Mouse (Mus musculus) forebrain, embryonic 11.5 days (tissue): ENCODE results near the gene Nek6. TPM values are rescaled to one million over a fixed set of nuclear protein-coding genes. Genes with fewer than 3 reads are reported as not detected.
A peak's percentile ranks its signal among the peaks of the same experiment; 100 is the strongest.

Source experiments
- ATAC-seq: fragments of 200-750 bp; cut with Nextera tagmentation; replicated peaks from 2 replicates; pipeline ENCODE4 v1.8.0; 2017; ENCODE audit warnings: moderate TSS enrichment; ENCODE audit not compliant: low FRiP score
- DNase-seq: peaks from one replicate; pipeline ENCODE4 v3.0.0-alpha.2; 2017; ENCODE audit warnings: low spot score
- H3K27ac ChIP-seq: fragments of 300-500 bp; sonication (generic); 2 replicates; pipeline ENCODE4 v1.5.1; 2014; ENCODE audit warnings: low read depth, low read length
- H3K27me3 ChIP-seq: fragments of 300-500 bp; sonication (generic); 2 replicates; pipeline ENCODE4 v1.6.1; 2014; ENCODE audit warnings: mild to moderate bottlenecking, low read length, mixed read lengths; ENCODE audit not compliant: control insufficient read depth, insufficient read depth
- H3K36me3 ChIP-seq: fragments of 300-500 bp; sonication (generic); 2 replicates; pipeline ENCODE4 v1.6.1; 2014; ENCODE audit warnings: mild to moderate bottlenecking, low read length, moderate library complexity, mixed read lengths; ENCODE audit not compliant: control insufficient read depth, insufficient read depth
- H3K4me1 ChIP-seq: fragments of 300-500 bp; sonication (generic); replicated peaks from 2 replicates; pipeline ENCODE4 v1.6.1; 2014; ENCODE audit warnings: low read length, mixed read lengths; ENCODE audit not compliant: control insufficient read depth, insufficient read depth
- H3K4me2 ChIP-seq: fragments of 300-500 bp; sonication (generic); 2 replicates; pipeline ENCODE4 v1.6.1; 2014; ENCODE audit warnings: low read depth, mild to moderate bottlenecking, low read length, moderate library complexity, mixed read lengths; ENCODE audit not compliant: severe bottlenecking
- H3K4me3 ChIP-seq: fragments of 300-500 bp; sonication (generic); 2 replicates; pipeline ENCODE4 v1.5.1; 2014; ENCODE audit warnings: low read depth, low read length
- H3K9ac ChIP-seq: fragments of 300-500 bp; sonication (generic); 2 replicates; pipeline ENCODE4 v1.6.1; 2014; ENCODE audit warnings: low read length
- H3K9me3 ChIP-seq: fragments of 300-500 bp; sonication (generic); 2 replicates; pipeline ENCODE4 v1.6.1; 2016; ENCODE audit warnings: low read length, mixed read lengths; ENCODE audit not compliant: control insufficient read depth
- WGBS: fragments of 180-500 bp; shearing (Covaris S2); extraction: QIAGEN DNeasy Blood & Tissue Kit; methylation state at CpG from one replicate; pipeline ENCODE4 v1.1.7; 2014; 5-methylcytosine and 5-hydroxymethylcytosine counted together
- polyA plus RNA-seq: library from polyadenylated mRNA; unstranded; fragments of >200 nt; fragmentation: Nextera tagmentation; extraction: Ambion mirVana; gene quantifications from 2 replicates; pipeline ENCODE4 v1.2.1, GENCODE M21; 2014

The Nek6 gene
- polyA plus RNA-seq, 1 experiment from 2014 or later = 138 TPM

GRCm38 (mm10) chr2:38501606-38502005 is 9.8 kb upstream of the Nek6 start:
- no peaks in the 10 kb centered on the region for H3K27me3 ChIP-seq
- no peak overlapping the region for H3K4me2 ChIP-seq
- no peaks in the 10 kb centered on the region; the same call in 1 of the 2 replicates for H3K36me3 ChIP-seq
- ATAC-seq = no peak
- WGBS = 20% methylated on average over 1 of the region's 1 CpGs
- H3K4me1 ChIP-seq = no peaks in the 10 kb centered on the region
- no peaks in the 10 kb centered on the region for H3K9me3 ChIP-seq
- DNase-seq = no peak
- no peak overlapping the region for H3K9ac ChIP-seq
- H3K27ac ChIP-seq = no peak overlapping the region
- no peak overlapping the region for H3K4me3 ChIP-seq

GRCm38 (mm10) chr2:38502123-38502522 is 9.3 kb upstream of the Nek6 start:
- no peaks in the 10 kb centered on the region for H3K4me1 ChIP-seq
- no peaks in the 10 kb centered on the region for H3K9me3 ChIP-seq
- ATAC-seq (no peak), DNase-seq (no peak)
- no peak overlapping the region for H3K4me3 ChIP-seq
- WGBS = 73% methylated on average over 6 of the region's 6 CpGs
- H3K27ac ChIP-seq = no peak overlapping the region
- no peaks in the 10 kb centered on the region for H3K27me3 ChIP-seq
- H3K9ac ChIP-seq = no peak overlapping the region
- no peak overlapping the region for H3K4me2 ChIP-seq
- no peaks in the 10 kb centered on the region; the same call in 1 of the 2 replicates for H3K36me3 ChIP-seq

GRCm38 (mm10) chr2:38502747-38503146 is 8.7 kb upstream of the Nek6 start:
- H3K27me3 ChIP-seq = no peaks in the 10 kb centered on the region
- WGBS = 83% methylated on average over 3 of the region's 3 CpGs
- no peak overlapping the region for H3K4me3 ChIP-seq
- H3K27ac ChIP-seq = no peak overlapping the region
- ATAC-seq (no peak), DNase-seq (no peak)
- H3K4me1 ChIP-seq = no peaks in the 10 kb centered on the region
- no peaks in the 10 kb centered on the region for H3K9me3 ChIP-seq
- H3K36me3 ChIP-seq = no peaks in the 10 kb centered on the region; the same call in 1 of the 2 replicates
- no peak overlapping the region for H3K9ac ChIP-seq
- no peak overlapping the region for H3K4me2 ChIP-seq

GRCm38 (mm10) chr2:38504311-38504710 is 7.1 kb upstream of the Nek6 start:
- Histone ChIP-seq H3K9ac (no peak overlapping the region), H3K4me3 (no peak overlapping the region), H3K9me3 (no peaks in the 10 kb centered on the region), H3K27ac (no peak overlapping the region), H3K27me3 (no peaks in the 10 kb centered on the region), H3K4me2 (no peak overlapping the region), H3K4me1 (no peaks in the 10 kb centered on the region), H3K36me3 (no peaks in the 10 kb centered on the region; the same call in 1 of the 2 replicates)
- 72% methylated on average over 6 of the region's 6 CpGs for WGBS
- ATAC-seq (no peak), DNase-seq (no peak)

- Histone ChIP-seq H3K9me3 (no peaks in the 10 kb centered on the region), H3K36me3 (no peaks in the 10 kb centered on the region; the same call in 1 of the 2 replicates), H3K27ac (no peak overlapping the region), H3K4me3 (no peak overlapping the region), H3K4me1 (peaks cover 1% of the 10 kb centered on the region; the same call in 1 of the 2 replicates), H3K27me3 (no peaks in the 10 kb centered on the region), H3K9ac (no peak overlapping the region), H3K4me2 (no peak overlapping the region)
- DNase-seq (no peak), ATAC-seq (no peak)
- 78% methylated on average over 1 of the region's 1 CpGs for WGBS
Observed at GRCm38 (mm10) chr2:38507181-38507580, 4.3 kb upstream of the Nek6 start.

- Histone ChIP-seq H3K27me3 (no peaks in the 10 kb centered on the region), H3K27ac (no peak overlapping the region), H3K4me1 (peaks cover 6% of the 10 kb centered on the region; the same call in 1 of the 2 replicates), H3K36me3 (no peaks in the 10 kb centered on the region; the same call in 1 of the 2 replicates), H3K9ac (no peak overlapping the region), H3K4me2 (no peak overlapping the region), H3K4me3 (no peak overlapping the region), H3K9me3 (no peaks in the 10 kb centered on the region)
- DNase-seq (no peak), ATAC-seq (no peak)
- 91% methylated on average over 7 of the region's 7 CpGs for WGBS
Observed at GRCm38 (mm10) chr2:38509004-38509719, 2.3 kb upstream of the Nek6 start.

GRCm38 (mm10) chr2:38510120-38510519 is 1.3 kb upstream of the Nek6 start:
- Histone ChIP-seq H3K4me3 (no peak overlapping the region), H3K9me3 (no peaks in the 10 kb centered on the region), H3K4me1 (peaks cover 14% of the 10 kb centered on the region), H3K36me3 (no peaks in the 10 kb centered on the region; the same call in 1 of the 2 replicates), H3K27me3 (no peaks in the 10 kb centered on the region), H3K4me2 (no peak overlapping the region), H3K27ac (no peak overlapping the region), H3K9ac (no peak overlapping the region)
- ATAC-seq (no peak), DNase-seq (no peak)
- WGBS = 88% methylated on average over 1 of the region's 1 CpGs

GRCm38 (mm10) chr2:38512308-38513182 is 1.1 kb downstream of the Nek6 start:
- WGBS = 8% methylated on average over 16 of the region's 16 CpGs
- ATAC-seq = no peak; the same call in 1 of the 2 replicates

More at GRCm38 (mm10) chr2:38512308-38513182, 1.1 kb downstream of the Nek6 start:
- peaks cover 28% of the 10 kb centered on the region for H3K4me1 ChIP-seq
- DNase-seq = peak; percentile 67
- peak overlapping the region; percentile 88 for H3K4me3 ChIP-seq
- peak overlapping the region; percentile 64 for H3K27ac ChIP-seq
- H3K9ac ChIP-seq = peak overlapping the region; percentile 95
- H3K9me3 ChIP-seq = no peaks in the 10 kb centered on the region
- no peaks in the 10 kb centered on the region for H3K27me3 ChIP-seq
- no peaks in the 10 kb centered on the region for H3K36me3 ChIP-seq
- peak overlapping the region; percentile 89 for H3K4me2 ChIP-seq
